Mouse (Mus musculus) forebrain, embryonic 10.5 days (tissue): ENCODE data around the gene Nacad. TPM values are rescaled to one million over a fixed set of nuclear protein-coding genes. Genes with fewer than 3 reads are reported as not detected.

Source experiments
- DNase-seq: peaks from one replicate; pipeline ENCODE4 v3.0.0-alpha.2; 2017; ENCODE audit warnings: low spot score; ENCODE audit errors: extremely low spot score
- H3K27ac ChIP-seq: fragments of 300-500 bp; sonication (generic); 2 replicates; pipeline ENCODE4 v1.5.1; 2016; ENCODE audit warnings: mild to moderate bottlenecking
- H3K27me3 ChIP-seq: fragments of 300-500 bp; sonication (generic); 2 replicates; pipeline ENCODE4 v1.6.1; 2016; ENCODE audit warnings: mild to moderate bottlenecking; ENCODE audit not compliant: poor library complexity, severe bottlenecking
- H3K36me3 ChIP-seq: fragments of 300-500 bp; sonication (generic); replicated peaks from 2 replicates; pipeline ENCODE4 v1.6.1; 2016; ENCODE audit warnings: mild to moderate bottlenecking, moderate library complexity
- H3K4me1 ChIP-seq: fragments of 300-500 bp; sonication (generic); 2 replicates; pipeline ENCODE4 v1.6.1; 2016
- H3K4me3 ChIP-seq: fragments of 300-500 bp; sonication (generic); 2 replicates; pipeline ENCODE4 v1.5.1; 2016; ENCODE audit warnings: mild to moderate bottlenecking, moderate library complexity
- H3K9me3 ChIP-seq: fragments of 300-500 bp; sonication (generic); 2 replicates; pipeline ENCODE4 v1.6.1; 2016; ENCODE audit warnings: mild to moderate bottlenecking, moderate library complexity
- WGBS: fragments of 180-500 bp; shearing (Covaris S2); methylation state at CpG from one replicate; pipeline ENCODE4 v1.1.7; 2016; 5-methylcytosine and 5-hydroxymethylcytosine counted together
- polyA plus RNA-seq: library from polyadenylated mRNA; unstranded; fragments of >200 nt; fragmentation: Nextera tagmentation; extraction: Ambion mirVana; gene quantifications from 2 replicates; pipeline ENCODE4 v1.2.1, GENCODE M21; 2016

The Nacad gene
- polyA plus RNA-seq, 1 experiment from 2014 or later: 7.1 TPM

GRCm38 (mm10) chr11:6588295-6588694, 17.6 kb downstream of the Nacad start:
- Histone ChIP-seq H3K27me3 (no peaks in the 10 kb centered on the region), H3K4me1 (no peaks in the 10 kb centered on the region), H3K4me3 (no peak overlapping the region), H3K9me3 (no peaks in the 10 kb centered on the region), H3K27ac (no peak overlapping the region), H3K36me3 (peaks cover 95% of the 10 kb centered on the region)
- no peak for DNase-seq
- 93% methylated on average over 7 of the region's 7 CpGs for WGBS

GRCm38 (mm10) chr11:6587249-6587940, 18.5 kb downstream of the Nacad start:
- no peaks in the 10 kb centered on the region for H3K9me3 ChIP-seq
- 96% methylated on average over 7 of the region's 7 CpGs for WGBS
- no peaks in the 10 kb centered on the region for H3K4me1 ChIP-seq
- no peak overlapping the region for H3K27ac ChIP-seq
- no peak overlapping the region for H3K4me3 ChIP-seq
- DNase-seq: no peak
- H3K27me3 ChIP-seq: no peaks in the 10 kb centered on the region
- peaks cover 88% of the 10 kb centered on the region for H3K36me3 ChIP-seq

GRCm38 (mm10) chr11:6586660-6587059, 19.2 kb downstream of the Nacad start:
- Histone ChIP-seq H3K4me1 (no peaks in the 10 kb centered on the region), H3K27ac (no peak overlapping the region), H3K27me3 (no peaks in the 10 kb centered on the region), H3K36me3 (peaks cover 85% of the 10 kb centered on the region), H3K9me3 (no peaks in the 10 kb centered on the region), H3K4me3 (no peak overlapping the region)
- 89% methylated on average over 3 of the region's 3 CpGs for WGBS
- no peak for DNase-seq

DNA sequence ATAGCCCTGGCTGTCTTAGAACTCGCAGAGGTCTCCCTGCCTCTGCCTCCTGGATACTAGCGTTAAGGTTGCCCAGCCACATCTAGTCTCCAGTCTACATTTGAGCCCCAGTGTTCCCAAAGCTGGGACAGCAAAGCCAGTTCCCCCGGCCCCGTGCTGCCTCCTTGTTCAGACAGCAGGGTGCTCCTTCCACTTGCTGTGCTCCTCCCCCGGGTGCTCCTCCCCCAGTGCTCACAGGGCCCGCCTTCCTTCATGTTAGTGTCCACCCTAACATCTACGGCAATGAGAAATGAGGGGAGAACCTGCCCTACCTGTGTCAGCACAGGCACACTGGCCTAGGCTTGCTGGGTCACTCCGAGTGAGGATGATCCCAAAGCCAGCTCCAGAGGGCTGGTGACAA, 20.1 kb downstream of the Nacad start:
- no peak for DNase-seq
- Histone ChIP-seq H3K27ac (no peak overlapping the region), H3K4me1 (no peaks in the 10 kb centered on the region), H3K36me3 (peaks cover 81% of the 10 kb centered on the region), H3K9me3 (no peaks in the 10 kb centered on the region), H3K4me3 (no peak overlapping the region), H3K27me3 (no peaks in the 10 kb centered on the region)
- WGBS: 89% methylated on average over 8 of the region's 8 CpGs

DNA sequence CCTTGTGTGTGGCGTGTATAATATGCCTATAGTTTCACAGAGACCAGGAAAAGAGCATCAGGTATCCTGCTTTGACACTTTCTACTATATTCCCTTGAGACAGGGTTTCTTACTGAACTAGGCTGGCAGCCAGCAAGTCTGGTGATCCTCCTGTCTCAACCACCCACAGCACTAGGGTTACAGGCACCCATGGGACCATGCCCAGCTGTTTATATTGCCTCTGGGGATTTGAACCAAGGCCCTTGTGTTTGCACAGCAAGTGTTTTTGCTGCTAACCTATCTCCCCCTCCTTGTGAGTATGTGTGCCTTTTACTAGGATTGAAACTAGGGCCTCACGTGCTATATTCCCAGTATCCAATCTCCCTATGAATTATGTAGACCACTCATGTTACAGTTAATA, 24.3 kb downstream of the Nacad start:
- H3K4me3 ChIP-seq: no peak overlapping the region
- no peak overlapping the region for H3K27ac ChIP-seq
- H3K27me3 ChIP-seq: no peaks in the 10 kb centered on the region
- H3K4me1 ChIP-seq: peaks cover 4% of the 10 kb centered on the region; the same call in 1 of the 2 replicates
- peaks cover 75% of the 10 kb centered on the region for H3K36me3 ChIP-seq
- DNase-seq: no peak
- 90% methylated on average over 2 of the region's 2 CpGs for WGBS
- no peaks in the 10 kb centered on the region for H3K9me3 ChIP-seq

DNA sequence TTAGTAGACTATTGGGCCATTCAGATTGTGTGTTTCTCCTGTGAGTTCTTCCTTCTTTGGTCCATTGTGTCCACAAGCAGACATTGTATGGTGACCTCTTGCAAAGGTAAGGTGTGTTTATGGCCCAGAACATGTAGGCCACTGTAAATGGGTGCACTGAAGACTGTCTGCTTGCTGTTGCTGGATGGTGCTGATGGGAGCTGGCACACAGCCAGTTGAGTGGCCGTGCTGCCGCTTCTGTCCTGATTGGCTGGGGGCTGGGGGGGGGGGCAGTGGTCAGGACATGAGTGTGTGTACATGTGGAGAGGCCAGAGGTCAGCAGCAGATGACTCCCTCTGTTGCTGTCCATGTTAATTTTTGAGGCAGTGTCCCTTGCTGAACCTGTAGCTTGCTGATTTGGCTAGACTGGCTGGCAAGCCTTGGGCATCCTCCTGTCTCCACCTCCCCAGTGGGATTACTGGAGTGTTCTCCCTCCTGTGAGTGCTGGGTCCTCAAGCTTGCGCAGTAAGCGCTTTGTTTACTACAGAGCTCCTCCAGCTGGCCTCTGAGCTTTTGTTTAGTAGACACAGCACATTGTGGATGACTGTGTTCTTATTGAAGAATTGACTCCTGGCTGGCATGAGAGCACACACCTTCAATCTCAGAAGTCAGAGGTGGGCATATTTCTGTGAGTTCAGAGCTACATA, 25.6 kb downstream of the Nacad start:
- no peak overlapping the region for H3K4me3 ChIP-seq
- peaks cover 4% of the 10 kb centered on the region; the same call in 1 of the 2 replicates for H3K4me1 ChIP-seq
- H3K27ac ChIP-seq: no peak overlapping the region
- H3K9me3 ChIP-seq: no peaks in the 10 kb centered on the region
- no peak for DNase-seq
- WGBS: 91% methylated on average over 4 of the region's 4 CpGs
- H3K27me3 ChIP-seq: no peaks in the 10 kb centered on the region
- peaks cover 75% of the 10 kb centered on the region for H3K36me3 ChIP-seq

DNA sequence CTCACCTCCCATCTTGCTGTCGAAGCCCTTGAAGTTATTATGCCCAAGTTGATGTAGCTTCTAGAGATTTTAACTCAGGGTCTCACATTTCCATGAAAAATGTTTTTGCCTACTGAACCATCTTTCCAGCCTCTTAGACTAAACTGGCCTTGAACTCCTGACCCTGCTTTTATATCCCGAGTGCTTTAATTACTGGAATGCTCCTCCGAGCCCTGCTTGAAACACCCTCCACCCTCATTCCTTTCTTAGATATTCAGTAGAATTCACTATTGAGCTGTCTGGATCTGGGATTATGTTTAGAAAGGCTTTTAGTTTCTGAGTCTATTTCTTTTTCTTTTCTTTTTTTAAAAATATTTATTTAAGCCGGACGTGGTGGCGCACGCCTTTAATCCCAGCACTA, 26.5 kb downstream of the Nacad start:
- DNase-seq: no peak
- Histone ChIP-seq H3K36me3 (peaks cover 67% of the 10 kb centered on the region), H3K27me3 (no peaks in the 10 kb centered on the region), H3K4me3 (no peak overlapping the region), H3K27ac (no peak overlapping the region), H3K9me3 (no peaks in the 10 kb centered on the region), H3K4me1 (peaks cover 4% of the 10 kb centered on the region; the same call in 1 of the 2 replicates)
- 92% methylated on average over 7 of the region's 7 CpGs for WGBS

DNA sequence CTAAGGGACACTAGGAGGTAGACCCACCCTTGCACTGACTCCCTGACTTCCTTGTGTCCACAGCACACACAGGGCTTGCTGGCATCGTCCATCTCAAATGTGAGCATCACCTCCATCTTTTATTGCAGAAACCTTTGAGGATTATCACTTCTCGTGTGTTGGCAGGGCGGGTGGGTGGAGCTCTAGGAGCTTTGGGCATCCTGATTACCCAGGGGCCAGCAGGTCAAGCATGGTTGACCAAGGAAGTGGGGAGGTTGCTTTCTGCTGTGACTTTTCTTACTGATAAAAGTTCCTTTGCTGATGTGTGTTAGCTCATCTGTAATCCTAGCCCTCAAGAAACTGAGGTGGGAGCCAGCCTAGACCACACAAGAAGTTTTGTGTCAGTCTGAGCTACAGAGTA, 29.7 kb downstream of the Nacad start:
- no peak overlapping the region for H3K27ac ChIP-seq
- WGBS: 84% methylated on average over 3 of the region's 3 CpGs
- H3K4me1 ChIP-seq: peaks cover 4% of the 10 kb centered on the region; the same call in 1 of the 2 replicates

GRCm38 (mm10) chr11:6569410-6569777, 36.5 kb downstream of the Nacad start:
- no peak overlapping the region for H3K4me3 ChIP-seq
- 67% methylated on average over 3 of the region's 3 CpGs for WGBS
- peaks cover 3% of the 10 kb centered on the region; the same call in 1 of the 2 replicates for H3K4me1 ChIP-seq
- H3K27ac ChIP-seq: 0 out of 2 replicates have a peak overlapping the region, but pooled peaks have one; percentile 30
- H3K36me3 ChIP-seq: peaks cover 61% of the 10 kb centered on the region
- no peak for DNase-seq
- no peaks in the 10 kb centered on the region for H3K9me3 ChIP-seq
- H3K27me3 ChIP-seq: no peaks in the 10 kb centered on the region

More for the DNA sequence above, 29.7 kb downstream of the Nacad start:
- Histone ChIP-seq H3K36me3 (peaks cover 76% of the 10 kb centered on the region), H3K9me3 (no peaks in the 10 kb centered on the region), H3K4me3 (no peak overlapping the region), H3K27me3 (no peaks in the 10 kb centered on the region)
- no peak for DNase-seq

DNA sequence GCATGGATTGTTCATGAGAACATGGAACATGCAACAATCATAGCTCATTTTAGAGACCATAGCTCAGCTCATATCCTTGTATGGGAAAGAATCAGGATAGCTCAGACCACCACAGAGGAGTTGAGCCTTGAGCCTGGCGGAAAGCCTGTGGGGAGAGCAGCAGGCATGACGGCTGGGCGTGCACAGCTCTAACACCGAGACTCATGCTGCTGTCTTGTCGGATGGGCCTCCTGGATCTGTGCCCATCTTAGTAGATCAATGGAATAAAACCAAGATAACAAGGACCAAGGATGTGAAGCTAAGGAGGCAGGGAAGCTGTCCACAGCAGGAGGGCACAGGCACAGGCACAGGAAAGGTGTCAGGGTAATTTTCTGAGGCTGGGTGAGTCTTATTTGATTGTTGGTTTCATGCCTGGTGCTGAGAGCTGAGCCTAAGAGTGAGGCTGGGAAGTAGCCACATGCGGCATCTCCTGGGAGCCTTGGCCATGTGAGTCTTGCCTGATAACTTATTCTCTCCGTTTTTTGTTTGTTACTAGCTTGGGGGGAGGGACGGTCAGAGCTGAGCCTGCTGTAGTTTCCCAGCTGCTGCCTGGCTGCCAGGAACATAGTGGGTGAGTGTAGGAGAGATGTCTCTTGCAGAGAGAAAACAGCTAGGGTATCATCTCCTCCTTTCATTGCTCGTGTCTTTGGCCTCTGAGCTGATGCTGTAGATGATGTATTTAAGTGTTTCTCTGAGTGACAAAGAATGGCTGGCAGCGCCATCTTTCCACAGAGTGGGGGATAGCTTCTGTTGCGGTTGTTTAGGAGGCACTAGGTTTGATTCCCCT, 37.1 kb downstream of the Nacad start:
- Histone ChIP-seq H3K36me3 (peaks cover 65% of the 10 kb centered on the region), H3K27ac (no peak overlapping the region), H3K4me1 (peaks cover 3% of the 10 kb centered on the region; the same call in 1 of the 2 replicates), H3K27me3 (no peaks in the 10 kb centered on the region), H3K9me3 (no peaks in the 10 kb centered on the region), H3K4me3 (no peak overlapping the region)
- DNase-seq: no peak
- 74% methylated on average over 11 of the region's 11 CpGs for WGBS

DNA sequence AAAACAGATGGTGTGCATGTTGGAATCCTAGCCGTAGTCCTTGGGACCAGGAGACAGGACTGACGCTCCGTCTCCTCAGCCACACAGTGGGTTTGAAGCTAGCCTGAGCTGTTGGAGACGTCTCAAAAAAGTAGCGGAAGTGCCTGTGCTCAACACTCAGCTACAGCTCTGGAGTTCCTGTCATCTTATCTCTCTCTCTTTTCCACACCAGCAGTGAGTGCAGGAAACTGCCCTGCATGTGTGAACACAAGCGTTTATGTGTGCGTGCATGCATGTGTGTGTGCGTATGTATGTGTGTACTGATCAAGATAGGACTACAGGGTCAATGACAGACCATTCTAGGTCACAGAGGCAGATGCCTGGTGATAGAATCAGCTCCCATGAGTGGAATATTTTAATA, 37.9 kb downstream of the Nacad start:
- H3K4me1 ChIP-seq: peaks cover 3% of the 10 kb centered on the region; the same call in 1 of the 2 replicates
- H3K36me3 ChIP-seq: peaks cover 65% of the 10 kb centered on the region
- H3K27ac ChIP-seq: no peak overlapping the region
- DNase-seq: no peak
- WGBS: 94% methylated on average over 8 of the region's 8 CpGs
- H3K27me3 ChIP-seq: no peaks in the 10 kb centered on the region
- no peaks in the 10 kb centered on the region for H3K9me3 ChIP-seq
- no peak overlapping the region for H3K4me3 ChIP-seq

- Histone ChIP-seq H3K27me3 (no peaks in the 10 kb centered on the region), H3K4me1 (peaks cover 3% of the 10 kb centered on the region; the same call in 1 of the 2 replicates), H3K27ac (no peak overlapping the region), H3K36me3 (peaks cover 64% of the 10 kb centered on the region), H3K9me3 (no peaks in the 10 kb centered on the region), H3K4me3 (no peak overlapping the region)
- DNase-seq: no peak
- WGBS: 92% methylated on average over 4 of the region's 4 CpGs
These were observed 39.4 kb downstream of the Nacad start for GRCm38 (mm10) chr11:6566496-6566895.
